Mouse (Mus musculus) CH12F3 (cell line): ENCODE measurements around the gene Rbm25.

Experiments used
- in situ Hi-C: fragments of 300-500 bp; cut with MboI; formaldehyde crosslinking; loops from 2 replicates; pipeline ENCODE4 v1.14.3; 2020; ENCODE audit warnings: low sequenced_read_pairs

The Rbm25 gene

GRCm38 (mm10) chr12:83723037-83723436 lies 92.0 kb downstream of the Rbm25 start:
- in situ Hi-C loops: loop anchor here (25.0 kb wide), 1 partner anchor 214 kb away; no protein-coding TSS in a partner anchor

- in situ Hi-C loops: no loop called here
Observed at GRCm38 (mm10) chr12:83726510-83727308, 95.7 kb downstream of the Rbm25 start.

DNA sequence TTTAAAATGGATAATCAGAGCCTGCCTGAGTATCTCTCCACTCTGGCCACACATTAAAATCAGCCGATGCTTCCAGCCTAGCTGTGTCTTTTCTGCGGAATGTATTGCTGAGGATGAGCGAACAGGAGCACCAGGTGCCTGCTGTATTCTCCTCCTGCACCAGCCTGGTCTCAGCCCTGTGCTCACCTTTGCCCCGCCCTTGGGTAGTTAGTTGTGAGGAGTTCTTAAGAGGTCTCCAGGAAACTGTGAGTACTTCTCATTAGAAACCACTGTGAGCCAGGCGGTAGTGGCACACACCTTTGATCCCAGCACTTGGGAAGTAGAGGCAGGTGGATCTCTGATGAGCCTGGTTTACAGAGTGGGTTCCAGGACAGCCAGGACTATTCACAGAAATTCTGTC lies 101.2 kb downstream of the Rbm25 start:
- in situ Hi-C loops: no loop called here
